Mouse (Mus musculus): ENCODE data around the gene Ptgs1. TPM values are rescaled to one million over a fixed set of nuclear protein-coding genes. Genes with fewer than 3 reads are reported as not detected.
A peak's percentile ranks its signal among the peaks of the same experiment; 100 is the strongest.

Gene Ptgs1
- polyA plus RNA-seq, 1 experiment from 2014 or later = 3.5 TPM

GRCm38 (mm10) chr2:36210796-36211195, 19.4 kb upstream of the Ptgs1 start:
- Histone ChIP-seq H3K4me1 (replicated peaks; ENCODE audit: control insufficient read depth, insufficient read depth, low read length) (peaks cover 13% of the 10 kb centered on the region), H3K9ac (replicated peaks; ENCODE audit: low read depth, low read length) (0 out of 2 replicates have a peak overlapping the region, but pooled peaks have one; percentile 7), H3K4me2 (ENCODE audit: low read length) (no peak overlapping the region), H3K4me3 (replicated peaks; ENCODE audit: low read length) (no peak overlapping the region), H3K36me3 (ENCODE audit: control insufficient read depth, insufficient read depth) (no peaks in the 10 kb centered on the region), H3K27me3 (replicated peaks; ENCODE audit: control insufficient read depth, insufficient read depth, low read length) (peaks cover 19% of the 10 kb centered on the region), H3K9me3 (ENCODE audit: control insufficient read depth, low read length) (no peaks in the 10 kb centered on the region), H3K27ac (ENCODE audit: low read length) (no peak overlapping the region)
- no peak for ATAC-seq
- WGBS = 2% methylated on average over 28 of the region's 34 CpGs

GRCm38 (mm10) chr2:36211785-36212184, 18.4 kb upstream of the Ptgs1 start:
- H3K4me2 ChIP-seq (ENCODE audit: low read length) = no peak overlapping the region
- H3K4me1 ChIP-seq (replicated peaks; ENCODE audit: control insufficient read depth, insufficient read depth, low read length) = peaks cover 13% of the 10 kb centered on the region
- H3K9ac ChIP-seq (replicated peaks; ENCODE audit: low read depth, low read length) = no peak overlapping the region
- ATAC-seq = no peak
- 20% methylated on average over 7 of the region's 7 CpGs for WGBS
- peaks cover 19% of the 10 kb centered on the region for H3K27me3 ChIP-seq (replicated peaks; ENCODE audit: control insufficient read depth, insufficient read depth, low read length)
- H3K9me3 ChIP-seq (ENCODE audit: control insufficient read depth, low read length) = no peaks in the 10 kb centered on the region
- no peak overlapping the region for H3K27ac ChIP-seq (ENCODE audit: low read length)
- no peak overlapping the region for H3K4me3 ChIP-seq (replicated peaks; ENCODE audit: low read length)
- H3K36me3 ChIP-seq (ENCODE audit: control insufficient read depth, insufficient read depth) = no peaks in the 10 kb centered on the region

- Histone ChIP-seq H3K9ac (replicated peaks; ENCODE audit: low read depth, low read length) (no peak overlapping the region), H3K27me3 (replicated peaks; ENCODE audit: control insufficient read depth, insufficient read depth, low read length) (peaks cover 19% of the 10 kb centered on the region), H3K9me3 (ENCODE audit: control insufficient read depth, low read length) (no peaks in the 10 kb centered on the region), H3K4me3 (replicated peaks; ENCODE audit: low read length) (no peak overlapping the region), H3K36me3 (ENCODE audit: control insufficient read depth, insufficient read depth) (no peaks in the 10 kb centered on the region), H3K27ac (ENCODE audit: low read length) (no peak overlapping the region), H3K4me1 (replicated peaks; ENCODE audit: control insufficient read depth, insufficient read depth, low read length) (peaks cover 13% of the 10 kb centered on the region), H3K4me2 (ENCODE audit: low read length) (no peak overlapping the region)
- WGBS = 49% methylated on average over 7 of the region's 7 CpGs
- no peak for ATAC-seq
These were observed 17.1 kb upstream of the Ptgs1 start for GRCm38 (mm10) chr2:36213108-36213507.

- Histone ChIP-seq H3K4me2 (ENCODE audit: low read length) (peak overlapping the region; percentile 34), H3K4me3 (replicated peaks; ENCODE audit: low read length) (no peak overlapping the region), H3K36me3 (ENCODE audit: control insufficient read depth, insufficient read depth) (no peaks in the 10 kb centered on the region), H3K27ac (ENCODE audit: low read length) (no peak overlapping the region), H3K4me1 (replicated peaks; ENCODE audit: control insufficient read depth, insufficient read depth, low read length) (peaks cover 13% of the 10 kb centered on the region), H3K9ac (replicated peaks; ENCODE audit: low read depth, low read length) (no peak overlapping the region), H3K9me3 (ENCODE audit: control insufficient read depth, low read length) (no peaks in the 10 kb centered on the region), H3K27me3 (replicated peaks; ENCODE audit: control insufficient read depth, insufficient read depth, low read length) (peaks cover 19% of the 10 kb centered on the region)
- WGBS = 5% methylated on average over 8 of the region's 8 CpGs
- ATAC-seq = peak; percentile 88
These were observed 16.2 kb upstream of the Ptgs1 start for GRCm38 (mm10) chr2:36214023-36214422.

GRCm38 (mm10) chr2:36214425-36214824, 15.8 kb upstream of the Ptgs1 start:
- WGBS = 58% methylated on average over 5 of the region's 5 CpGs
- Histone ChIP-seq H3K4me3 (replicated peaks; ENCODE audit: low read length) (no peak overlapping the region), H3K4me2 (ENCODE audit: low read length) (peak overlapping the region; percentile 34), H3K4me1 (replicated peaks; ENCODE audit: control insufficient read depth, insufficient read depth, low read length) (peaks cover 13% of the 10 kb centered on the region), H3K27ac (ENCODE audit: low read length) (no peak overlapping the region), H3K9me3 (ENCODE audit: control insufficient read depth, low read length) (no peaks in the 10 kb centered on the region), H3K36me3 (ENCODE audit: control insufficient read depth, insufficient read depth) (no peaks in the 10 kb centered on the region), H3K9ac (replicated peaks; ENCODE audit: low read depth, low read length) (no peak overlapping the region), H3K27me3 (replicated peaks; ENCODE audit: control insufficient read depth, insufficient read depth, low read length) (peaks cover 19% of the 10 kb centered on the region)
- ATAC-seq = no peak

- Histone ChIP-seq H3K9me3 (ENCODE audit: control insufficient read depth, low read length) (no peaks in the 10 kb centered on the region), H3K36me3 (ENCODE audit: control insufficient read depth, insufficient read depth) (no peaks in the 10 kb centered on the region), H3K4me3 (replicated peaks; ENCODE audit: low read length) (no peak overlapping the region), H3K4me2 (ENCODE audit: low read length) (no peak overlapping the region), H3K4me1 (replicated peaks; ENCODE audit: control insufficient read depth, insufficient read depth, low read length) (peaks cover 13% of the 10 kb centered on the region), H3K27ac (ENCODE audit: low read length) (no peak overlapping the region), H3K27me3 (replicated peaks; ENCODE audit: control insufficient read depth, insufficient read depth, low read length) (peaks cover 13% of the 10 kb centered on the region), H3K9ac (replicated peaks; ENCODE audit: low read depth, low read length) (no peak overlapping the region)
- ATAC-seq = no peak
- WGBS = 94% methylated on average over 5 of the region's 5 CpGs
These were observed 15.0 kb upstream of the Ptgs1 start for GRCm38 (mm10) chr2:36215203-36215739.

GRCm38 (mm10) chr2:36216546-36216945, 13.7 kb upstream of the Ptgs1 start:
- peaks cover 9% of the 10 kb centered on the region for H3K4me1 ChIP-seq (replicated peaks; ENCODE audit: control insufficient read depth, insufficient read depth, low read length)
- no peaks in the 10 kb centered on the region for H3K9me3 ChIP-seq (ENCODE audit: control insufficient read depth, low read length)
- no peaks in the 10 kb centered on the region for H3K36me3 ChIP-seq (ENCODE audit: control insufficient read depth, insufficient read depth)
- ATAC-seq = no peak
- no peak overlapping the region for H3K4me3 ChIP-seq (replicated peaks; ENCODE audit: low read length)
- H3K4me2 ChIP-seq (ENCODE audit: low read length) = no peak overlapping the region
- no peak overlapping the region for H3K9ac ChIP-seq (replicated peaks; ENCODE audit: low read depth, low read length)
- H3K27me3 ChIP-seq (replicated peaks; ENCODE audit: control insufficient read depth, insufficient read depth, low read length) = peaks cover 5% of the 10 kb centered on the region; the same call in 1 of the 2 replicates
- H3K27ac ChIP-seq (ENCODE audit: low read length) = no peak overlapping the region

GRCm38 (mm10) chr2:36216953-36217573, 13.2 kb upstream of the Ptgs1 start:
- 39% methylated on average over 4 of the region's 4 CpGs for WGBS
- no peak for ATAC-seq

GRCm38 (mm10) chr2:36217692-36218233, 12.5 kb upstream of the Ptgs1 start:
- Histone ChIP-seq H3K9ac (replicated peaks; ENCODE audit: low read depth, low read length) (no peak overlapping the region), H3K4me1 (replicated peaks; ENCODE audit: control insufficient read depth, insufficient read depth, low read length) (peaks cover 9% of the 10 kb centered on the region), H3K4me3 (replicated peaks; ENCODE audit: low read length) (no peak overlapping the region), H3K36me3 (ENCODE audit: control insufficient read depth, insufficient read depth) (no peaks in the 10 kb centered on the region), H3K27me3 (replicated peaks; ENCODE audit: control insufficient read depth, insufficient read depth, low read length) (no peaks in the 10 kb centered on the region), H3K4me2 (ENCODE audit: low read length) (no peak overlapping the region), H3K9me3 (ENCODE audit: control insufficient read depth, low read length) (no peaks in the 10 kb centered on the region), H3K27ac (ENCODE audit: low read length) (no peak overlapping the region)
- WGBS = 45% methylated on average over 5 of the region's 5 CpGs
- no peak for ATAC-seq

More at GRCm38 (mm10) chr2:36216953-36217573, 13.2 kb upstream of the Ptgs1 start:
- Histone ChIP-seq H3K9me3 (ENCODE audit: control insufficient read depth, low read length) (no peaks in the 10 kb centered on the region), H3K4me2 (ENCODE audit: low read length) (no peak overlapping the region), H3K27me3 (replicated peaks; ENCODE audit: control insufficient read depth, insufficient read depth, low read length) (0 out of 2 replicates have a peak, but pooled peaks cover under 1% of the 10 kb centered on the region), H3K9ac (replicated peaks; ENCODE audit: low read depth, low read length) (no peak overlapping the region), H3K27ac (ENCODE audit: low read length) (no peak overlapping the region), H3K4me1 (replicated peaks; ENCODE audit: control insufficient read depth, insufficient read depth, low read length) (peaks cover 9% of the 10 kb centered on the region), H3K36me3 (ENCODE audit: control insufficient read depth, insufficient read depth) (no peaks in the 10 kb centered on the region), H3K4me3 (replicated peaks; ENCODE audit: low read length) (no peak overlapping the region)
